Mouse (Mus musculus) small intestine, adult 2 months (tissue): Measurements from ENCODE around the gene Phb2.

Source experiments
- CTCF ChIP-seq: fragments of 200-500 bp; IDR thresholded peaks from 2 replicates; pipeline ENCODE4 v1.5.1; 2012; ENCODE audit warnings: low read depth, mild to moderate bottlenecking, control low read depth, inconsistent platforms, low read length, moderate library complexity, mixed read lengths; ENCODE audit not compliant: insufficient replicate concordance, insufficient read length; ENCODE audit errors: extremely low read depth
- POLR2A ChIP-seq: fragments of 200-500 bp; IDR thresholded peaks from 2 replicates; pipeline ENCODE4 v1.6.1; 2012; ENCODE audit warnings: low read depth, mild to moderate bottlenecking, control low read depth, inconsistent platforms, low read length, moderate library complexity

GRCm38 (mm10) chr6:124702784-124703103, 9.4 kb upstream of the Phb2 start:
- peak; percentile 76; the same call in 1 of the 2 replicates for TF ChIP-seq CTCF
- no peak for TF ChIP-seq POLR2A
